ENCODE assay signal across 8 mouse cellular contexts in genomic region chr13:41015829-41016634, GRCm38 (mm10). TPM values are rescaled to one million over a fixed set of nuclear protein-coding genes. Genes with fewer than 3 reads are reported as not detected.
A peak's percentile ranks its signal among the peaks of the same experiment; 100 is the strongest.
DNase-seq lines count a peak whose midpoint lies in the region; ATAC-seq and TF ChIP-seq lines count a peak whose summit lies in the region.

Gene Tmem14c (plus strand): TSS chr13:41016292.

- H3K4me1 ChIP-seq in erythroblast, embryonic 14.5 days (ENCODE audit: control insufficient read depth), result peaks cover 58% of the 10 kb centered on the region
- H3K4me1 ChIP-seq in heart, embryonic 11.5 days (ENCODE audit: control insufficient read depth, insufficient read depth, low read length), result peaks cover 25% of the 10 kb centered on the region
- H3K4me1 ChIP-seq in kidney, embryonic 16.5 days (ENCODE audit: insufficient read depth, low read length), result peaks cover 14% of the 10 kb centered on the region
- peaks cover 12% of the 10 kb centered on the region for H3K4me1 ChIP-seq in liver, adult 2 months (ENCODE audit: control insufficient read depth, insufficient read depth, low read length)

- TF ChIP-seq POLR2A in brain, embryonic 14.5 days (IDR thresholded peaks at IDR 0.05; ENCODE audit: borderline replicate concordance, extremely low read depth, insufficient read depth, insufficient read length, poor library complexity, severe bottlenecking), result peak; percentile 49; the same call in 1 of the 2 replicates
- TF ChIP-seq POLR2A in liver, adult 2 months (IDR thresholded peaks at IDR 0.05; ENCODE audit: extremely low read depth, insufficient read depth, low read length), result peak; percentile 96
- peak; percentile 96 for TF ChIP-seq POLR2A in myocyte (IDR thresholded peaks at IDR 0.05; ENCODE audit: insufficient read length, low read depth)

- WGBS in heart, embryonic 11.5 days (ENCODE audit: insufficient replicate concordance), result under 1% methylated on average over 43 of the region's 43 CpGs
- WGBS in kidney, embryonic 16.5 days, result under 1% methylated on average over 43 of the region's 43 CpGs
- 1% methylated on average over 43 of the region's 43 CpGs for WGBS in liver, adult 2 months

- DNase-seq in brain, embryonic 14.5 days (ENCODE audit: low read depth), result peak; percentile 97
- DNase-seq in liver, adult 2 months (ENCODE audit: extremely low read depth, low read depth, low spot score), result peak; percentile 90
- peak; percentile 92 for DNase-seq in splenic B cell, adult 2 months (ENCODE audit: low read depth, low spot score)

- H3K9me3 ChIP-seq in erythroblast, embryonic 14.5 days (ENCODE audit: control insufficient read depth, low read length), result no peaks in the 10 kb centered on the region
- H3K9me3 ChIP-seq in heart, embryonic 11.5 days (replicated peaks; ENCODE audit: control insufficient read depth, low read length), result no peaks in the 10 kb centered on the region
- no peaks in the 10 kb centered on the region for H3K9me3 ChIP-seq in kidney, embryonic 16.5 days (ENCODE audit: low read length)

- peak within 1 kb of the TSS; percentile 89 for H3K9ac ChIP-seq in heart, embryonic 11.5 days (ENCODE audit: low read depth, low read length)
- peak within 1 kb of the TSS; percentile 85 for H3K9ac ChIP-seq in kidney, embryonic 16.5 days (replicated peaks; ENCODE audit: low read length)
- H3K9ac ChIP-seq in liver, adult 2 months (ENCODE audit: low read depth, low read length), result peak within 1 kb of the TSS; percentile 84

- ATAC-seq in heart, embryonic 11.5 days (replicated peaks; ENCODE audit: insufficient number of reproducible peaks, low FRiP score, low TSS enrichment), result peak; percentile 92
- ATAC-seq in kidney, embryonic 16.5 days (ENCODE audit: low FRiP score, low TSS enrichment), result peak; percentile 98

- peaks cover 14% of the 10 kb centered on the region for H3K79me3 ChIP-seq in C2C12 (ENCODE audit: low read depth)

- H3K27me3 ChIP-seq in C2C12 (ENCODE audit: control insufficient read depth, insufficient read depth, insufficient read length) (no peaks in the 10 kb centered on the region), myocyte (ENCODE audit: control insufficient read depth, insufficient read depth, insufficient read length) (no peaks in the 10 kb centered on the region)
- no peaks in the 10 kb centered on the region for H3K27me3 ChIP-seq in erythroblast, embryonic 14.5 days (ENCODE audit: control insufficient read depth)
- no peaks in the 10 kb centered on the region for H3K27me3 ChIP-seq in heart, embryonic 11.5 days (ENCODE audit: control insufficient read depth, insufficient read depth, low read length)
- no peaks in the 10 kb centered on the region for H3K27me3 ChIP-seq in kidney, embryonic 16.5 days (ENCODE audit: insufficient read depth, low read length)
- H3K27me3 ChIP-seq in liver, adult 2 months (ENCODE audit: control insufficient read depth, insufficient read depth, low read length), result no peaks in the 10 kb centered on the region
- no peaks in the 10 kb centered on the region for H3K27me3 ChIP-seq in splenic B cell, adult 2 months (ENCODE audit: control insufficient read depth, insufficient read depth, low read length, poor library complexity, severe bottlenecking)

- peaks cover 28% of the 10 kb centered on the region for H3K79me2 ChIP-seq in C2C12 (ENCODE audit: control insufficient read depth, insufficient read depth)
- peaks cover 6% of the 10 kb centered on the region; the same call in 1 of the 2 replicates for H3K79me2 ChIP-seq in liver, adult 2 months (ENCODE audit: control insufficient read depth, insufficient read depth, low read length)
- H3K79me2 ChIP-seq in myocyte (ENCODE audit: control insufficient read depth, insufficient read depth), result peaks cover 11% of the 10 kb centered on the region

- H3K27ac ChIP-seq in heart, embryonic 11.5 days (ENCODE audit: low read depth, low read length), result peak within 1 kb of the TSS; percentile 95
- peak within 1 kb of the TSS; percentile 95 for H3K27ac ChIP-seq in kidney, embryonic 16.5 days (ENCODE audit: low read length)
- peak within 1 kb of the TSS; percentile 86 for H3K27ac ChIP-seq in liver, adult 2 months (replicated peaks; ENCODE audit: insufficient read depth, low read depth, low read length)

- peak within 1 kb of the TSS; percentile 83 for H3K4me2 ChIP-seq in heart, embryonic 11.5 days
- H3K4me2 ChIP-seq in kidney, embryonic 16.5 days (replicated peaks; ENCODE audit: low read depth, low read length), result peak within 1 kb of the TSS; percentile 79
- H3K4me2 ChIP-seq in myocyte (ENCODE audit: low read depth), result peak within 1 kb of the TSS; percentile 76

- H3ac ChIP-seq in C2C12 (ENCODE audit: control insufficient read depth, insufficient read length, low read depth) (peak within 1 kb of the TSS; percentile 59), myocyte (ENCODE audit: control insufficient read depth, insufficient read length) (peak within 1 kb of the TSS; percentile 45)

- peaks cover 45% of the 10 kb centered on the region for H3K36me3 ChIP-seq in C2C12 (ENCODE audit: control insufficient read depth, insufficient read depth)
- peaks cover 93% of the 10 kb centered on the region for H3K36me3 ChIP-seq in erythroblast, embryonic 14.5 days (ENCODE audit: control insufficient read depth)
- peaks cover 24% of the 10 kb centered on the region for H3K36me3 ChIP-seq in heart, embryonic 11.5 days (ENCODE audit: control insufficient read depth, insufficient read depth, low read length)
- H3K36me3 ChIP-seq in kidney, embryonic 16.5 days (ENCODE audit: insufficient read depth, low read length), result peaks cover 40% of the 10 kb centered on the region
- peaks cover 43% of the 10 kb centered on the region for H3K36me3 ChIP-seq in liver, adult 2 months (ENCODE audit: control insufficient read depth, insufficient read depth, low read length)
- peaks cover 15% of the 10 kb centered on the region for H3K36me3 ChIP-seq in myocyte (ENCODE audit: control insufficient read depth, insufficient read depth)
- H3K36me3 ChIP-seq in splenic B cell, adult 2 months (ENCODE audit: control insufficient read depth, insufficient read depth, low read length, poor library complexity, severe bottlenecking), result peaks cover 9% of the 10 kb centered on the region

- H3K4me3 ChIP-seq in C2C12 (ENCODE audit: insufficient read depth, poor library complexity, severe bottlenecking) (peak within 1 kb of the TSS; percentile 55), myocyte (peak within 1 kb of the TSS; percentile 54)
- H3K4me3 ChIP-seq in erythroblast, embryonic 14.5 days (replicated peaks), result peak within 1 kb of the TSS; percentile 75
- peak within 1 kb of the TSS; percentile 72 for H3K4me3 ChIP-seq in heart, embryonic 11.5 days (ENCODE audit: low read depth, low read length)
- H3K4me3 ChIP-seq in kidney, embryonic 16.5 days (ENCODE audit: low read length), result peak within 1 kb of the TSS; percentile 81
- H3K4me3 ChIP-seq in liver, adult 2 months (ENCODE audit: insufficient read depth, low read depth, low read length), result peak within 1 kb of the TSS; percentile 77

- no peak for TF ChIP-seq CTCF in C2C12 (IDR thresholded peaks at IDR 0.05; ENCODE audit: control insufficient read depth, insufficient read depth, insufficient read length)
- TF ChIP-seq CTCF in brain, embryonic 14.5 days (IDR thresholded peaks at IDR 0.05; ENCODE audit: borderline replicate concordance, extremely low read depth, insufficient read depth, insufficient read length), result no peak
- TF ChIP-seq CTCF in liver, adult 2 months (IDR thresholded peaks at IDR 0.05; ENCODE audit: low read depth, low read length), result no peak

TF ChIP-seq in C2C12, 6 proteins besides CTCF, POLR2A, EP300 and RAD21:
- TF ChIP-seq MAX (IDR thresholded peaks at IDR 0.05) (no peak), CEBPB (IDR thresholded peaks at IDR 0.05; ENCODE audit: low read depth) (no peak), MYOD1 (IDR thresholded peaks at IDR 0.05; ENCODE audit: control insufficient read depth, insufficient read length, low read depth) (no peak), USF1 (IDR thresholded peaks at IDR 0.05; ENCODE audit: low read depth) (no peak), MYOG (IDR thresholded peaks at IDR 0.05; ENCODE audit: control insufficient read depth, extremely low read depth, insufficient read length) (no peak), FOSL1 (IDR thresholded peaks at IDR 0.05; ENCODE audit: insufficient read depth, low read length, poor library complexity, severe bottlenecking) (no peak)

TF ChIP-seq in myocyte, 11 proteins besides CTCF, POLR2A, EP300 and RAD21:
- peak; percentile 98 for TF ChIP-seq POLR2AphosphoS2 (IDR thresholded peaks at IDR 0.05; ENCODE audit: insufficient read length, low read depth)
- no peak for TF ChIP-seq TCF12 (IDR thresholded peaks at IDR 0.05; ENCODE audit: insufficient read depth, poor library complexity, severe bottlenecking)
- peak; percentile 59 for TF ChIP-seq SRF (IDR thresholded peaks at IDR 0.05; ENCODE audit: control insufficient read depth, insufficient read length, low read depth)

RNA-seq across cellular contexts. Expression of gene Tmem14c, which starts in this region (rescaled TPM):
- polyA plus RNA-seq in C2C12 (2012; fragmentation: generic; extraction: Trizol) (203 TPM), myocyte (2012; fragmentation: generic; extraction: Trizol) (201 TPM)
- 69.9 and 84.6 TPM in 2 replicates for polyA plus RNA-seq in brain, embryonic 14.5 days (2012; rRNA removed)
- polyA plus RNA-seq in erythroblast, embryonic 14.5 days (2012), result 128 and 145 TPM in 2 replicates
- polyA plus RNA-seq in heart, embryonic 11.5 days (2014; fragmentation: Nextera tagmentation; extraction: Ambion mirVana), result 302 and 305 TPM in 2 replicates
- polyA plus RNA-seq in kidney, embryonic 16.5 days (2015; fragmentation: Nextera tagmentation; extraction: Ambion mirVana), result 216 and 224 TPM in 2 replicates
- total RNA-seq in liver, adult 2 months (2014; rRNA removed), result 149 and 153 TPM in 2 replicates
- 201 and 244 TPM in 2 replicates for polyA plus RNA-seq in liver, adult 2 months (2012; rRNA removed)

Comparison
In these comparisons a context has a peak if more than half of its experiments do, and no peak if none do; other contexts are left out.
1. Peak in every context shown above with its lines: DNase-seq, ATAC-seq, H3K4me3 ChIP-seq and H3K27ac ChIP-seq.